Mouse (Mus musculus) liver, embryonic 16.5 days (tissue): Measurements from ENCODE around the gene Gdpd1. TPM values are rescaled to one million over a fixed set of nuclear protein-coding genes. Genes with fewer than 3 reads are reported as not detected.
"Not testable (repeated sequence)": the region's sequence is repeated elsewhere in the genome, so short reads cannot be mapped to it uniquely, and the experiment has no call there.

Experiments
- ATAC-seq: fragments of 200-750 bp; cut with Nextera tagmentation; 2 replicates; pipeline ENCODE4 v1.8.0; 2017; ENCODE audit warnings: low read depth, mild to moderate bottlenecking, moderate number of reproducible peaks, moderate library complexity
- H3K27ac ChIP-seq: fragments of 300-500 bp; sonication (generic); 2 replicates; pipeline ENCODE4 v1.5.1; 2014; ENCODE audit warnings: mild to moderate bottlenecking, low read length
- H3K27me3 ChIP-seq: fragments of 300-500 bp; sonication (generic); 2 replicates; pipeline ENCODE4 v1.6.1; 2014; ENCODE audit warnings: low read depth, low read length, mixed read lengths; ENCODE audit not compliant: control insufficient read depth, insufficient read depth
- H3K36me3 ChIP-seq: fragments of 300-500 bp; sonication (generic); 2 replicates; pipeline ENCODE4 v1.6.1; 2014; ENCODE audit warnings: mild to moderate bottlenecking; ENCODE audit not compliant: control insufficient read depth, insufficient read depth
- H3K4me1 ChIP-seq: fragments of 300-500 bp; sonication (generic); 2 replicates; pipeline ENCODE4 v1.6.1; 2014; ENCODE audit warnings: low read depth, low read length, mixed read lengths; ENCODE audit not compliant: control insufficient read depth
- H3K4me2 ChIP-seq: fragments of 300-500 bp; sonication (generic); 2 replicates; pipeline ENCODE4 v1.6.1; 2014; ENCODE audit warnings: low read depth, low read length, mixed read lengths
- H3K4me3 ChIP-seq: fragments of 300-500 bp; sonication (generic); 2 replicates; pipeline ENCODE4 v1.5.1; 2014; ENCODE audit warnings: low read depth, mild to moderate bottlenecking, low read length
- H3K9ac ChIP-seq: fragments of 300-500 bp; sonication (generic); 2 replicates; pipeline ENCODE4 v1.6.1; 2014; ENCODE audit warnings: low read depth, low read length
- H3K9me3 ChIP-seq: fragments of 300-500 bp; sonication (generic); replicated peaks from 2 replicates; pipeline ENCODE4 v1.6.1; 2016; ENCODE audit warnings: low read length; ENCODE audit not compliant: control insufficient read depth
- WGBS: fragments of 180-500 bp; shearing (Covaris S2); extraction: QIAGEN DNeasy Blood & Tissue Kit; methylation state at CpG from one replicate; pipeline ENCODE4 v1.1.7; 2014; ENCODE audit not compliant: insufficient replicate concordance; 5-methylcytosine and 5-hydroxymethylcytosine counted together
- polyA plus RNA-seq: library from polyadenylated mRNA; unstranded; fragments of >200 nt; fragmentation: Nextera tagmentation; extraction: Ambion mirVana; gene quantifications from 2 replicates; pipeline ENCODE4 v1.2.1, GENCODE M21; 2015

Gdpd1 gene
- polyA plus RNA-seq, 1 experiment from 2014 or later, result 4.7 TPM

DNA sequence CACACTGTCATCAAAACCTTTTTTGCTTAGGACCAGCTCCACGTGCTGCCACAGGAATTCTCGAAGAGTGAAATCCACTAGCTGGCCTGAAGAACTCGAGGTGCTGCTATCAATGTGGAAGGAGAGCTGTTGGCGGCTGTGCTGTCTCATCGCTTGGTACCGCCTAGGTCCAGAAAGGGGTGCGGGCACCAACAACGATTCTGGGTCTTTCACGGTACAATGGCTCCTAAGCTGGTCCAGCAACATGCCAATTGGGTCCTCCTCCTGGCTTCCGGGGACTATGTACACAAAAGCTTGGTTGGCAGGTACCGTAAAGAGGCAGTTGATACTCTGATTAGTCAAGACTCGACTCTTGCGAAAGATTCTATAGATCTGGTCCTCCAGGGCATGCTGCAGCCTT, 11.6 kb upstream of the Gdpd1 start:
- H3K27ac ChIP-seq, result no peak overlapping the region

DNA sequence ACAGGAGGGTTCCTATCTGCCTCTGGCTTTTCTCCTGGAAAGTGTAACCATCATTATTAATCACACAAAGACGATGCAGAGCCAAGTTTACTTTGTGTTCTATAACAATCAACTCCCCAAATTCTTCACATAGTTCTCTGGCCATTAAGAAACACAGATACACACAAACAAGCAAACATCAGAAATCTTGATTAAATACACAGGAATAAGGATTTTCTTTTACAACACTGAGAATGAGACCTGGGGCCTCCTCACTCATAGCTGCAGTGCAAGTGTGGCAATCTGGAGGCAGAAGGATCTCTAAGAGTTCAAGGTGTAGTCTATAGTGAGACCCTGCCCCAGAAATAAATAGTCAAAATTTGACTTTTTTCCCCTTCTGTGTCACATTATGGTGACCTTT, 9.8 kb upstream of the Gdpd1 start:
- H3K27ac ChIP-seq, result no peak overlapping the region
- ATAC-seq, result no peak
- peaks cover 6% of the 10 kb centered on the region for H3K36me3 ChIP-seq
- no peak overlapping the region for H3K9ac ChIP-seq
- no peaks in the 10 kb centered on the region for H3K27me3 ChIP-seq
- no peak overlapping the region for H3K4me3 ChIP-seq
- H3K4me1 ChIP-seq, result peaks cover 24% of the 10 kb centered on the region
- no peak overlapping the region for H3K4me2 ChIP-seq
- WGBS, result 57% methylated on average over 1 of the region's 1 CpGs
- no peaks in the 10 kb centered on the region for H3K9me3 ChIP-seq

More for the DNA sequence above, 11.6 kb upstream of the Gdpd1 start:
- no peaks in the 10 kb centered on the region for H3K27me3 ChIP-seq
- H3K36me3 ChIP-seq, result peaks cover 8% of the 10 kb centered on the region; the same call in 1 of the 2 replicates
- H3K4me2 ChIP-seq, result peak overlapping the region; percentile 78
- ATAC-seq, result no peak
- H3K4me3 ChIP-seq, result peak overlapping the region; percentile 89
- H3K9me3 ChIP-seq, result no peaks in the 10 kb centered on the region
- peaks cover 24% of the 10 kb centered on the region for H3K4me1 ChIP-seq
- peak overlapping the region; percentile 83; the same call in 1 of the 2 replicates for H3K9ac ChIP-seq
- 76% methylated on average over 13 of the region's 13 CpGs for WGBS

DNA sequence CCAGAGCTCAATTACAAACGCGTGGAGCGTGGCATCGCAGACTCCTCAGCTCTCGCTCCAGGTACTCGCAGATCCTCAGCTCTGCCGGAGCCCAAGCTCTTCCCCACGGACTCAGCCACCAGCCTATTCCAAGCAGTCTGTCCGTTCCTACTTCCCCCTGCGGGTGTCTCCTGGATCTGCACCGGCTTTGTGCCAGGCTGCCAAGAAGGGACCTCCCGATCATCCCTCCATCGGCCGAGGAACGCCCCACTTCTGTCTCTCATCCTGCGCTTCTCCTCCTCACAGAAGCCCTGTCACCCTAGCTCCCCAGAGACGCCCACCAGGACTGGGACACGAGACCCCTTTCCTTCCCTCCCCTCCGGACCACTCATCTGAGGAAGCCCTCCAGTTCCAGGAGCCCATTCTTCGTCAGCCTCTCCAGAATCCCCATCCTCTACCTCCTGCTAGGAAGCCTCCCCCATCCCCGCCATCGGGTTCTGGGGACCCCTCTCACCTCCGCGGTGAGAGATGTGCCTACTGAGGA, 458 bp downstream of the Gdpd1 start:
- 3% methylated on average over 24 of the region's 24 CpGs for WGBS
- no peaks in the 10 kb centered on the region for H3K27me3 ChIP-seq
- H3K27ac ChIP-seq, result no peak overlapping the region
- H3K36me3 ChIP-seq, result peaks cover 7% of the 10 kb centered on the region; the same call in 1 of the 2 replicates
- peaks cover 11% of the 10 kb centered on the region for H3K4me1 ChIP-seq
- no peaks in the 10 kb centered on the region for H3K9me3 ChIP-seq
- peak overlapping the region; percentile 99 for H3K4me2 ChIP-seq
- H3K9ac ChIP-seq, result peak overlapping the region; percentile 75
- peak overlapping the region; percentile 64 for H3K4me3 ChIP-seq
- peak; percentile 62 for ATAC-seq

DNA sequence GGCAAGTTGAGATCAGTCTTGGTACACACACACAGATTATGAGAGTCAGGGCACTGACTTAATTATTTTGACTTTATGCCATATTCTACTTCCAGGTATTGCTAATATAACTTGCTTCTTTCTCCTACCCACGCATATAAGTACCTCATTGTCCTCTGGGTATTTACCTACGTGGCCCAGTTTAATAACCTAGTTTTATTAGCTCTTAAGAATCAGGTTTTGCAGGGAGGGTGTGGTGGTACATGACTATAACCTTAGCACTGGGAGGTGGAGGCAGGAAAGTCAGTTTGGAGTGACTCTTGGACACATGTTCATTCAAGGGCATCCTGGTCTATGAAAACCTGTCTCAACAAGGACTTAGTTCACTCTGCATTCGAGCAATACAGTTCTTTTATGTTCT, 11.8 kb downstream of the Gdpd1 start:
- no peak overlapping the region for H3K4me3 ChIP-seq
- WGBS, result 47% methylated on average over 3 of the region's 3 CpGs
- no peaks in the 10 kb centered on the region for H3K9me3 ChIP-seq
- no peak overlapping the region for H3K9ac ChIP-seq
- H3K36me3 ChIP-seq, result no peaks in the 10 kb centered on the region
- no peaks in the 10 kb centered on the region for H3K27me3 ChIP-seq
- no peak for ATAC-seq
- no peak overlapping the region for H3K27ac ChIP-seq
- no peaks in the 10 kb centered on the region for H3K4me1 ChIP-seq
- no peak overlapping the region for H3K4me2 ChIP-seq

DNA sequence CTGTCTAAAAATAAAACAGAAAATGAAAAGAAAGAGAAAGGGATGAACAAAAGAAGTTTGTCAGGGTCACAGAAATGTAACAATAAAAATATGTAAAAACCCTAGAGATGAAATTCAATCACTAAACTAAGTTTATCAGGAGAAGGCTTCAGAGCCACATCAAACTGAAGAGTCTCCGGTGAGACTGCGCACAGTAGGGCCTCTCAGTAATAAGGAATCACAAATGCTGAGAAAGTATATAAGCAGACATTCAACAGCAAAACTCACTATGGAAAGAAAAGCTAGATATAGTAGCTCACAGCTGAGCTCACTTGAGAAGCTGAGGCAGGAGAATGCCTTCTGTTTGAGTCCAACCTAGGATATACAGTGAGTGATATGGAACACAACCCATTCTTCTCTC, 13.5 kb downstream of the Gdpd1 start:
- Histone ChIP-seq H3K4me2 (no peak overlapping the region), H3K4me3 (no peak overlapping the region), H3K4me1 (peaks cover 8% of the 10 kb centered on the region), H3K9me3 (no peaks in the 10 kb centered on the region), H3K27me3 (no peaks in the 10 kb centered on the region), H3K27ac (no peak overlapping the region), H3K9ac (no peak overlapping the region), H3K36me3 (no peaks in the 10 kb centered on the region)
- WGBS, result 88% methylated on average over 2 of the region's 2 CpGs
- ATAC-seq, result no peak

DNA sequence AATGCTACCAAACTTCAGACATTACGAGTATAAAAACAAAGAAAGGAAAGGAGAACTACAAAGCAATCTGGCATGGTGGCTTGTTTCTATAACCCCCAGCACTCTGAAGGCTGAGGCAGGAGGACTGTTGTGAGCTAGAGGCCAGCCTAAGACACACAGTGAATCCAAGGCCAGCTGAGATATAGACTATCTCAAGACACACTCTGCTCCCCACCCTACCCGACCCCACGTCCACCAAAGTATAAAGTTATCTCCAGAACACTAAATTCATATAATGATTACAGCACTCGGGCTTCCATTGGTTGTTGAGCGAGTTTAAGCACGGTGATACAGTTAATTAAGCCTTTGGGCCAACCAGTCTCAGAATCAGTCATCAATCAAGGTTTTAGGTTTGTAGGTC, 17.6 kb downstream of the Gdpd1 start:
- peak; percentile 81 for ATAC-seq
- Histone ChIP-seq H3K27ac (peak overlapping the region; percentile 30; the same call in 1 of the 2 replicates), H3K36me3 (no peaks in the 10 kb centered on the region), H3K9me3 (no peaks in the 10 kb centered on the region), H3K9ac (no peak overlapping the region), H3K27me3 (no peaks in the 10 kb centered on the region), H3K4me3 (no peak overlapping the region), H3K4me2 (no peak overlapping the region), H3K4me1 (peaks cover 11% of the 10 kb centered on the region)
- 35% methylated on average over 6 of the region's 6 CpGs for WGBS

DNA sequence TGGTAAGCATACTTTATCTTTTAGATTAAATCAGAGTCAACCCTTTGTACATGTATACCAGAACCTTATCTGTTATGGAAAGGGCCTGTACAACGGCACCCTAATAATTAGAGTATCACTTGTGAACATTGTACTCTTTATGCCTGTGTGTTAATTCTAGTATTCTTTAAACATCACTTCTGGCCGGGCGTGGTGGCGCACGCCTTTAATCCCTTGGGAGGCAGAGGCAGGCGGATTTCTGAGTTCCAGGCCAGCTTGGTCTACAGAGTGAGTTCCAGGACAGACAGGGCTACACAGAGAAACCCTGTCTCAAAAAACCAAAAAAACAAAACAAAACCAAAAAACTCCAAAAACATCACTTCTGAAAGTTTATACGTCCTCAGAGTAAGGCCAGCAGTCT, 25.0 kb downstream of the Gdpd1 start:
- H3K9me3 ChIP-seq, ATAC-seq, H3K4me1 ChIP-seq, H3K27ac ChIP-seq, H3K36me3 ChIP-seq, H3K4me2 ChIP-seq, H3K27me3 ChIP-seq, H3K9ac ChIP-seq, H3K4me3 ChIP-seq: not testable (repeated sequence)
- WGBS, result 79% methylated on average over 7 of the region's 7 CpGs

DNA sequence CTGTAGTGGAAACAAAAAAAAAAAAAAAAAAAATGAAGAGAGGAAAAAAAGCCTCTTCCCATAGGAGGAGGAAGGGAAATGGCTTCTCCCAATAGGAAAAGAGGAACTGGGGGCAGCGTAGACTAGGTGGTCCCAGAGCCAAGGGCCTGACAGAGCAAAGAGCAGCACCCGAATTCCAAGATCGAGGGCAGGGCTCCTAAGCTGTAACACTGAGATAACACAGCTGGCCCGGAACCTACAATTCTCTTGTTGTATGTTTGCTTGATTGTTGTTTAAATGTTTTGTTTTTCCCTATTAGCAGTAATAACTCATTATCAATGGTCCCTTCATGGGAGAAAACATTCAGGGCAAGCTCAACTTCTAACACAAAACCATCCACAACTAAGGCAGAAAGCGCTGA, 26.9 kb downstream of the Gdpd1 start:
- H3K9ac ChIP-seq, result no peak overlapping the region
- H3K4me1 ChIP-seq, result no peaks in the 10 kb centered on the region
- H3K4me3 ChIP-seq, result no peak overlapping the region
- ATAC-seq, result no peak
- 50% methylated on average over 5 of the region's 5 CpGs for WGBS
- no peaks in the 10 kb centered on the region for H3K36me3 ChIP-seq
- H3K27ac ChIP-seq, result no peak overlapping the region
- H3K9me3 ChIP-seq, result no peaks in the 10 kb centered on the region
- no peaks in the 10 kb centered on the region for H3K27me3 ChIP-seq
- no peak overlapping the region for H3K4me2 ChIP-seq

DNA sequence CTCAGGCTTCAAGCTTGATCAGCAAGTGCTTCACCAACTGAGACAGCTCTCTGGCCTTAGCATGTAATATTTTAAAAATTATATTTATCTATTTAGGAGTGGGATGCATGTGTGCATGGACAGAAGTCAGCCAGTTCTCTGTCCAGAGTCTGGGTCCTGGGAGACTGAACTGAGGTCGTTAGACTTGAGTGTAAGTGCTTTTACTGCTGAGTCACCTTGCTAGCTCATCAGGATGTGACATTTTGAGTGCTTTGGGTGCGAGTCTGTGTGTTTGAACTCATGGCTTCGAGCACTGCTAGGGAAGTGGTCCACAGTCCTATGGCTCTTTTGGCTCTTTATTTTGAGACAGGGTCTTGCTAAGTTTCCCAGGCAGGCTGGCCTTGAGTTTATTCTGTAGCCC, 30.8 kb downstream of the Gdpd1 start:
- WGBS, result 56% methylated on average over 3 of the region's 3 CpGs

More for the DNA sequence above, 30.8 kb downstream of the Gdpd1 start:
- Histone ChIP-seq H3K9ac (no peak overlapping the region), H3K36me3 (no peaks in the 10 kb centered on the region), H3K9me3 (no peaks in the 10 kb centered on the region), H3K27ac (no peak overlapping the region), H3K4me1 (no peaks in the 10 kb centered on the region), H3K4me2 (no peak overlapping the region), H3K4me3 (no peak overlapping the region), H3K27me3 (no peaks in the 10 kb centered on the region)
- ATAC-seq, result no peak
